ENCODE assay signal across 8 mouse cellular contexts in the genomic region with DNA sequence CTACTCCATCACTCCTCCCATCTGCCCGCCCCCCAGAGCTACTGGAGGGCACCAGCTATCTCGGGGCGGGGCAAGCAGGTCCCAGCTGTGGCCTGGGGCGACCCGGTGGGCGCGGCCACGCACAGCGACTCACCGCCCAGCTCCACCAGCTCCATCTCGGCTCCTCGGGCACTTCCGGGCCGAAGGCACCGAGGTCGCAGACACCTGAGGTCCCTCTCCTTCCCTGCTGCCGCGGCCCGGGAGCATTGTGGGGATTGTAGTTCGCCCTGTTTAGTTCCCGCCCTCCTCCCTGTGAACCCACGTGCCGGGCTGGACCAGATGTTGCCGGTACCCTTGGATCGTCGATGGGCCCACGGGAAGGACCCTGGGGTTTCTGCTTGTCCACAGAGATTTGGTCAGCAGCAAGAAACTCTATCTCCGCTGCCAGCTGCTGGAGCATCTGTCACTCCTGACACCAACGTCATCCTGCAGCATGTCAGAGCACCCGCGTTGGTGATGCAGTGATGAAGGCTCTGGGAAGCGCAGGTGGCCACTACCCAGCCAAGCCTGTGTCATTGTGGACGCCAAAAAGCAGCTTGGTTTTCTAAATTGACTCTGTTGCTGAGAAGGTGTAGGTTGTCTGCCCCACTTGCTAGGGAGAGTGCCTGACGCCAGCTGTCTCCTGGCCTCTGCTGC. TPM values are rescaled to one million over a fixed set of nuclear protein-coding genes. Genes with fewer than 3 reads are reported as not detected.
DNase-seq lines count a peak whose midpoint lies in the region; ATAC-seq and TF ChIP-seq lines count a peak whose summit lies in the region.

A gene (minus strand): TSS at position 231 of the 675 bp plus-strand sequence.

- peak; percentile 48 for ATAC-seq in forebrain, embryonic 13.5 days
- peak; percentile 38 for ATAC-seq in heart, postnatal 0 days (ENCODE audit: insufficient read depth, low read depth)
- ATAC-seq in liver, embryonic 15.5 days (ENCODE audit: insufficient read depth): peak; percentile 52
- ATAC-seq in neural tube, embryonic 12.5 days (ENCODE audit: low FRiP score, low read depth): peak; percentile 52

- H3K4me1 ChIP-seq in CH12.LX (ENCODE audit: control insufficient read depth in 1 of 2, insufficient read depth in 2 of 2): peaks cover 24 to 42% of the 10 kb centered on the region in 2 experiments
- H3K4me1 ChIP-seq in forebrain, embryonic 13.5 days: peaks cover 44% of the 10 kb centered on the region
- H3K4me1 ChIP-seq in heart, postnatal 0 days (ENCODE audit: control insufficient read depth, insufficient read depth): peaks cover 20% of the 10 kb centered on the region
- peaks cover 68% of the 10 kb centered on the region for H3K4me1 ChIP-seq in liver, embryonic 15.5 days (replicated peaks)
- peaks cover 39% of the 10 kb centered on the region for H3K4me1 ChIP-seq in neural tube, embryonic 12.5 days

- no peak within 1 kb of the TSS for H3K27ac ChIP-seq in CH12.LX (ENCODE audit: insufficient read depth, low read depth)
- peak within 1 kb of the TSS; percentile 10; the same call in 1 of the 2 replicates for H3K27ac ChIP-seq in forebrain, embryonic 13.5 days
- peak within 1 kb of the TSS; percentile 31; the same call in 1 of the 2 replicates for H3K27ac ChIP-seq in heart, postnatal 0 days (ENCODE audit: low read depth)
- H3K27ac ChIP-seq in liver, embryonic 15.5 days (replicated peaks): peak within 1 kb of the TSS; percentile 89
- no peak within 1 kb of the TSS for H3K27ac ChIP-seq in neural tube, embryonic 12.5 days

- H3K4me2 ChIP-seq in CH12.LX (ENCODE audit: insufficient read depth, low read depth, poor library complexity, severe bottlenecking): peak within 1 kb of the TSS; percentile 82
- H3K4me2 ChIP-seq in forebrain, embryonic 13.5 days: peak within 1 kb of the TSS; percentile 87
- H3K4me2 ChIP-seq in heart, postnatal 0 days (ENCODE audit: low read depth, low read length): peak within 1 kb of the TSS; percentile 73
- peak within 1 kb of the TSS; percentile 91 for H3K4me2 ChIP-seq in liver, embryonic 15.5 days
- H3K4me2 ChIP-seq in neural tube, embryonic 12.5 days (replicated peaks): peak within 1 kb of the TSS; percentile 87

- peaks cover 6 to 13% of the 10 kb centered on the region in 2 experiments for H3K36me3 ChIP-seq in CH12.LX (replicated peaks in 1 of 2; ENCODE audit: control insufficient read depth in 1 of 2, insufficient read depth in 1 of 2, low read length in 1 of 2)
- H3K36me3 ChIP-seq in forebrain, embryonic 13.5 days (ENCODE audit: poor library complexity, severe bottlenecking): peaks cover 12% of the 10 kb centered on the region
- H3K36me3 ChIP-seq in heart, postnatal 0 days (replicated peaks; ENCODE audit: control insufficient read depth, insufficient read depth, low read length): no peaks in the 10 kb centered on the region
- peaks cover 12% of the 10 kb centered on the region for H3K36me3 ChIP-seq in liver, embryonic 15.5 days (replicated peaks)
- H3K36me3 ChIP-seq in neural tube, embryonic 12.5 days: peaks cover 9% of the 10 kb centered on the region; the same call in 1 of the 2 replicates

- TF ChIP-seq POLR2A in CH12.LX (IDR thresholded peaks at IDR 0.05; ENCODE audit: low read depth, low read length): peak; percentile 66; the same call in 1 of the 2 replicates

- dilution Hi-C loops in CH12.LX (cut with MboI; ENCODE audit: extremely low pct_ligation_motif_present, extremely low pct_unique_long_range_greater_than_20kb, low sequenced_read_pairs): no loop called here

- TF ChIP-seq EP300 in CH12.LX (IDR thresholded peaks at IDR 0.05; ENCODE audit: low read length): no peak
- no peak for TF ChIP-seq EP300 in heart, postnatal 0 days (IDR thresholded peaks at IDR 0.05; ENCODE audit: low read depth)

- WGBS in forebrain, embryonic 13.5 days: 1% methylated on average over 34 of the region's 34 CpGs
- WGBS in heart, postnatal 0 days: 2% methylated on average over 33 of the region's 34 CpGs
- WGBS in liver, embryonic 15.5 days (ENCODE audit: insufficient replicate concordance): 3% methylated on average over 34 of the region's 34 CpGs
- WGBS in neural tube, embryonic 12.5 days: 2% methylated on average over 34 of the region's 34 CpGs

- peaks cover 31% of the 10 kb centered on the region for H3K27me3 ChIP-seq in CH12.LX (replicated peaks)
- H3K27me3 ChIP-seq in forebrain, embryonic 13.5 days: peaks cover 12% of the 10 kb centered on the region
- H3K27me3 ChIP-seq in heart, postnatal 0 days (ENCODE audit: control insufficient read depth, insufficient read depth, low read length): no peaks in the 10 kb centered on the region
- H3K27me3 ChIP-seq in liver, embryonic 15.5 days: no peaks in the 10 kb centered on the region
- H3K27me3 ChIP-seq in neural tube, embryonic 12.5 days (replicated peaks): no peaks in the 10 kb centered on the region

- peak; percentile 89 for DNase-seq in CH12.LX (ENCODE audit: extremely low read depth)
- DNase-seq in c-Kit-positive CD71-positive TER-119-negative erythroid progenitor cells, embryonic 14.5 days (ENCODE audit: low read depth): peak; percentile 72
- DNase-seq in heart, postnatal 0 days (ENCODE audit: low spot score): peak; percentile 64
- peak; percentile 84 to 89 for DNase-seq in kidney, postnatal 4 days
- DNase-seq in telencephalon, adult 2 months (ENCODE audit: low read depth, low spot score): peak; percentile 77

- H3K4me3 ChIP-seq in CH12.LX (replicated peaks in 1 of 3; ENCODE audit: low read depth in 2 of 3, low read length in 2 of 3, poor library complexity in 1 of 3): peak within 1 kb of the TSS; percentile 49 to 56 (median 56)
- peak within 1 kb of the TSS; percentile 59 for H3K4me3 ChIP-seq in forebrain, embryonic 13.5 days
- peak within 1 kb of the TSS; percentile 58 for H3K4me3 ChIP-seq in heart, postnatal 0 days (ENCODE audit: low read depth, low read length)
- peak within 1 kb of the TSS; percentile 68 for H3K4me3 ChIP-seq in liver, embryonic 15.5 days (replicated peaks)
- H3K4me3 ChIP-seq in neural tube, embryonic 12.5 days: peak within 1 kb of the TSS; percentile 65

- in situ Hi-C loops in CH12.LX (cut with MboI; ENCODE audit: low pct_ligation_motif_present, low pct_unique_long_range_greater_than_20kb, low sequenced_read_pairs): no loop called here

- no peaks in the 10 kb centered on the region for H3K9me3 ChIP-seq in CH12.LX (replicated peaks; ENCODE audit: low read length)
- no peaks in the 10 kb centered on the region for H3K9me3 ChIP-seq in forebrain, embryonic 13.5 days (replicated peaks)
- H3K9me3 ChIP-seq in heart, postnatal 0 days (replicated peaks; ENCODE audit: control insufficient read depth, low read length): no peaks in the 10 kb centered on the region
- H3K9me3 ChIP-seq in liver, embryonic 15.5 days (replicated peaks): no peaks in the 10 kb centered on the region
- H3K9me3 ChIP-seq in neural tube, embryonic 12.5 days: no peaks in the 10 kb centered on the region

- H3K9ac ChIP-seq in CH12.LX (ENCODE audit: insufficient read depth, low read depth): peak within 1 kb of the TSS; percentile 56
- H3K9ac ChIP-seq in forebrain, embryonic 13.5 days: peak within 1 kb of the TSS; percentile 77
- H3K9ac ChIP-seq in heart, postnatal 0 days (replicated peaks; ENCODE audit: low read depth, low read length): peak within 1 kb of the TSS; percentile 17; the same call in 1 of the 2 replicates
- peak within 1 kb of the TSS; percentile 59 for H3K9ac ChIP-seq in liver, embryonic 15.5 days
- H3K9ac ChIP-seq in neural tube, embryonic 12.5 days: peak within 1 kb of the TSS; percentile 65

- no peak for TF ChIP-seq RAD21 in CH12.LX (IDR thresholded peaks at IDR 0.05; ENCODE audit: low read depth, low read length)

- TF ChIP-seq CTCF in CH12.LX (conservative IDR thresholded peaks at IDR 0.05 in 1 of 2, IDR thresholded peaks at IDR 0.05 in 1 of 2; ENCODE audit: low read depth in 2 of 2, low read length in 2 of 2): no peak
- TF ChIP-seq CTCF in heart, postnatal 0 days (IDR thresholded peaks at IDR 0.05; ENCODE audit: low read depth): no peak

- H3K79me2 ChIP-seq in CH12.LX (replicated peaks; ENCODE audit: control insufficient read depth, extremely low read depth, insufficient read depth, poor library complexity, severe bottlenecking): peaks cover 13% of the 10 kb centered on the region

TF ChIP-seq in CH12.LX, 34 proteins besides CTCF, POLR2A, EP300 and RAD21 (continues in another document):
- TF ChIP-seq ZKSCAN1 (IDR thresholded peaks at IDR 0.05; ENCODE audit: borderline replicate concordance, low read depth, low read length) (no peak), USF1 (IDR thresholded peaks at IDR 0.05; ENCODE audit: low read depth, low read length) (peak; percentile 68), POLR2AphosphoS2 (IDR thresholded peaks at IDR 0.05; ENCODE audit: low read depth, low read length) (no peak), ETS1 (conservative IDR thresholded peaks at IDR 0.05; ENCODE audit: low read depth, low read length) (no peak), JUND (conservative IDR thresholded peaks at IDR 0.05; ENCODE audit: low read depth, low read length) (no peak), NRF1 (IDR thresholded peaks at IDR 0.05; ENCODE audit: low read depth, low read length) (0 out of 2 replicates have a peak, but pooled peaks have one; percentile 31), IRF4 (IDR thresholded peaks at IDR 0.05; ENCODE audit: low read depth, low read length) (no peak; the same call in 1 of the 2 replicates), ZC3H11A (IDR thresholded peaks at IDR 0.05; ENCODE audit: low read depth, low read length) (no peak), JUN (IDR thresholded peaks at IDR 0.05; ENCODE audit: insufficient read depth, low read depth, low read length) (no peak), BHLHE40 (IDR thresholded peaks at IDR 0.05; ENCODE audit: low read depth, low read length) (peak; percentile 92), SIN3A (IDR thresholded peaks at IDR 0.05; ENCODE audit: low read length) (peak; percentile 82; the same call in 1 of the 2 replicates), MYC (IDR thresholded peaks at IDR 0.05; ENCODE audit: low read depth, low read length) (peak; percentile 92), MAFK (IDR thresholded peaks at IDR 0.05; ENCODE audit: insufficient replicate concordance, low read length) (no peak), CHD2 (IDR thresholded peaks at IDR 0.05; ENCODE audit: low read length) (peak; percentile 38; the same call in 1 of the 2 replicates), CHD1 (IDR thresholded peaks at IDR 0.05; ENCODE audit: low read depth, low read length) (no peak)

RNA-seq across cellular contexts. Expression of the gene that starts here (rescaled TPM):
- total RNA-seq in CH12.LX (2012; rRNA removed): 9.6 and 13.1 TPM in 2 replicates
- 6.1 and 7.6 TPM in 2 replicates for total RNA-seq in CH12.LX (2014; rRNA removed)
- 8.6 and 11.2 TPM in 2 replicates for polyA plus RNA-seq in CH12.LX (2012; ENCODE audit: insufficient read length, low read depth)
- polyA plus RNA-seq in forebrain, embryonic 13.5 days (2015; fragmentation: Nextera tagmentation; extraction: Ambion mirVana): 32.5 and 35.4 TPM in 2 replicates
- 30.8 and 36.7 TPM in 2 replicates for total RNA-seq in heart, postnatal 0 days (2014; rRNA removed; ENCODE audit: low replicate concordance)
- 16.5 and 17.3 TPM in 2 replicates for polyA plus RNA-seq in heart, postnatal 0 days (2015; fragmentation: Nextera tagmentation; extraction: Ambion mirVana)
- 5.1 and 5.5 TPM in 2 replicates for polyA plus RNA-seq in liver, embryonic 15.5 days (2015; fragmentation: Nextera tagmentation; extraction: Ambion mirVana)
- 35.3 and 40.0 TPM in 2 replicates for polyA plus RNA-seq in neural tube, embryonic 12.5 days (2016; fragmentation: Nextera tagmentation; extraction: Ambion mirVana)

Comparison
In these comparisons a context has a peak if more than half of its experiments do, and no peak if none do; other contexts are left out.
1. H3K27ac ChIP-seq: peak in forebrain, embryonic 13.5 days (single experiment), heart, postnatal 0 days (single experiment) and liver, embryonic 15.5 days (single experiment); none in CH12.LX (single experiment) and neural tube, embryonic 12.5 days (single experiment).
2. H3K9ac ChIP-seq: peak in every context shown above with its lines; median percentile 77 in forebrain, embryonic 13.5 days; 65 in neural tube, embryonic 12.5 days; 59 in liver, embryonic 15.5 days; 56 in CH12.LX; 17 in heart, postnatal 0 days.
3. Peak in every context shown above with its lines, with median percentiles within 50 percentile points of each other: DNase-seq, H3K4me2 ChIP-seq, H3K4me3 ChIP-seq and ATAC-seq.